In genomic region chr19:44418061-44418460, GRCm38 (mm10) we compare ENCODE assay signal across 20 mouse cellular contexts. TPM values are rescaled to one million over a fixed set of nuclear protein-coding genes. Genes with fewer than 3 reads are reported as not detected.
DNase-seq lines count a peak whose midpoint lies in the region; ATAC-seq and TF ChIP-seq lines count a peak whose summit lies in the region.
"Had no signal": no experiment of that assay in that cellular context is flagged by ENCODE, and none has a peak within 500 bp of the region (broad histone marks: within the 10 kb centered on the region; RNA-seq: fewer than 3 reads in every experiment).

No protein-coding gene starts in this region.

- 76% methylated on average over 5 of the region's 5 CpGs for WGBS in kidney, embryonic 14.5 days
- 69% methylated on average over 5 of the region's 5 CpGs for WGBS in liver, postnatal 0 days (ENCODE audit: insufficient replicate concordance)

- peaks cover 4% of the 10 kb centered on the region; the same call in 1 of the 2 replicates for H3K27me3 ChIP-seq in kidney, embryonic 14.5 days (ENCODE audit: control insufficient read depth, insufficient read depth, low read length)
- 0 out of 2 replicates have a peak, but pooled peaks cover 4% of the 10 kb centered on the region for H3K27me3 ChIP-seq in liver, postnatal 0 days (ENCODE audit: insufficient read depth, low read length)

- H3K4me3 ChIP-seq in kidney, embryonic 14.5 days (ENCODE audit: low read length), result no peak overlapping the region
- H3K4me3 ChIP-seq in liver, postnatal 0 days (ENCODE audit: low read depth, low read length), result no peak overlapping the region
- H3K4me3 ChIP-seq: embryonic facial prominence, embryonic 13.5 days; forebrain, embryonic 12.5 days; heart, embryonic 12.5 days; hindbrain, embryonic 10.5 days had no signal

- no peak overlapping the region for H3K27ac ChIP-seq in kidney, embryonic 14.5 days (ENCODE audit: low read depth, low read length)
- no peak overlapping the region for H3K27ac ChIP-seq in liver, postnatal 0 days (ENCODE audit: low read depth)
- H3K27ac ChIP-seq: embryonic facial prominence, embryonic 13.5 days; forebrain, embryonic 12.5 days; hindbrain, embryonic 10.5 days; hindbrain, embryonic 14.5 days had no signal

- H3K36me3 ChIP-seq in kidney, embryonic 14.5 days (ENCODE audit: control insufficient read depth, insufficient read depth, low read length), result no peaks in the 10 kb centered on the region
- no peaks in the 10 kb centered on the region for H3K36me3 ChIP-seq in liver, postnatal 0 days (replicated peaks; ENCODE audit: insufficient read depth, low read length)
- H3K36me3 ChIP-seq: embryonic facial prominence, embryonic 13.5 days; forebrain, embryonic 12.5 days; G1E; heart, embryonic 12.5 days; hindbrain, embryonic 10.5 days had no signal

- no peaks in the 10 kb centered on the region for H3K9me3 ChIP-seq in kidney, embryonic 14.5 days (ENCODE audit: control insufficient read depth, low read length)
- no peaks in the 10 kb centered on the region for H3K9me3 ChIP-seq in liver, postnatal 0 days (ENCODE audit: low read length)
- H3K9me3 ChIP-seq: embryonic facial prominence, embryonic 13.5 days; forebrain, embryonic 12.5 days; G1E; heart, embryonic 12.5 days; hindbrain, embryonic 10.5 days had no signal

- H3K4me2 ChIP-seq in kidney, embryonic 14.5 days (replicated peaks; ENCODE audit: low read depth, low read length), result no peak overlapping the region
- H3K4me2 ChIP-seq in liver, postnatal 0 days (ENCODE audit: low read depth, low read length), result no peak overlapping the region
- H3K4me2 ChIP-seq: embryonic facial prominence, embryonic 13.5 days; forebrain, embryonic 12.5 days; heart, embryonic 12.5 days; hindbrain, embryonic 14.5 days had no signal

- DNase-seq in adrenal gland, adult 2 months, result peak; percentile 30
- DNase-seq in adrenal gland, adult 8-10 months, result no peak
- DNase-seq in kidney, adult 11 months, result peak; percentile 38
- DNase-seq in liver, postnatal 0 days, result no peak
- no peak for DNase-seq in liver
- peak; percentile 77 for DNase-seq in adipocyte (ENCODE audit: low spot score)
- DNase-seq: B cell, adult 2 months; cerebellum, adult 18-20 months; cerebellum, adult 9-11 months; cerebellum, postnatal 36 days; gastrocnemius, postnatal 25 days had no signal

- no peak for TF ChIP-seq CTCF in liver, postnatal 0 days (IDR thresholded peaks at IDR 0.05; ENCODE audit: low read depth)

- TF ChIP-seq EP300 in liver, postnatal 0 days (IDR thresholded peaks at IDR 0.05; ENCODE audit: low read depth), result no peak

- H3K4me1 ChIP-seq in kidney, embryonic 14.5 days (ENCODE audit: control insufficient read depth, insufficient read depth, low read length), result no peaks in the 10 kb centered on the region
- H3K4me1 ChIP-seq in liver, postnatal 0 days (ENCODE audit: insufficient read depth), result peaks cover 8% of the 10 kb centered on the region
- H3K4me1 ChIP-seq: embryonic facial prominence, embryonic 13.5 days; forebrain, embryonic 12.5 days; heart, embryonic 12.5 days; hindbrain, embryonic 10.5 days had no signal

- no peak overlapping the region for H3K9ac ChIP-seq in kidney, embryonic 14.5 days (ENCODE audit: low read depth, low read length)
- H3K9ac ChIP-seq in liver, postnatal 0 days (replicated peaks), result no peak overlapping the region
- H3K9ac ChIP-seq: forebrain, embryonic 12.5 days; heart, embryonic 12.5 days; hindbrain, embryonic 14.5 days had no signal

- ATAC-seq in kidney, embryonic 14.5 days (ENCODE audit: low FRiP score, low TSS enrichment), result no peak
- 0 out of 2 replicates have a peak, but pooled peaks have one; percentile 12 for ATAC-seq in liver, postnatal 0 days
- ATAC-seq: CD4-positive, CD25-positive, alpha-beta regulatory T cell, adult 4 months had no signal

RNA-seq across cellular contexts. Expression of gene Scd1, which starts 10.4 kb away (rescaled TPM):
- 1,000 to 10,000 TPM; 1,012 to 3,370 TPM for total RNA-seq in adrenal gland, adult 2 months (2021)
- 10,217 and 11,584 TPM in 2 replicates for polyA plus RNA-seq in adrenal gland, adult 2 months (2012; rRNA removed)
- 1,000 to 10,000 TPM in 1 of 4 experiments, 100 to 1,000 TPM in 3; 370 to 1,578 (median 696) TPM for total RNA-seq in adrenal gland, adult 8-10 months (2022)
- 2.7 and 5.2 TPM in 2 replicates for polyA plus RNA-seq in kidney, embryonic 14.5 days (2014; fragmentation: Nextera tagmentation; extraction: Ambion mirVana)
- polyA plus RNA-seq in liver, postnatal 0 days (2015; fragmentation: Nextera tagmentation; extraction: Ambion mirVana), result 2.3 and 2.8 TPM in 2 replicates
- total RNA-seq: granulocyte monocyte progenitor cell, adult 5-6 weeks had no signal

Comparison
In these comparisons a context has a peak if more than half of its experiments do, and no peak if none do; other contexts are left out.
1. DNase-seq: peak in adrenal gland, adult 2 months (single experiment), kidney, adult 11 months (single experiment) and adipocyte (single experiment); none in adrenal gland, adult 8-10 months (single experiment), liver, postnatal 0 days (single experiment) and liver (single experiment).
2. RNA of gene Scd1, which starts 10.4 kb away (polyA plus RNA-seq): 10,217 to 11,584 TPM in adrenal gland, adult 2 months; 2.7 to 5.2 TPM in kidney, embryonic 14.5 days and 2.3 to 2.8 TPM in liver, postnatal 0 days; every median in the first group is over 1,000 times any median in the second.